Mouse (Mus musculus) adrenal gland, adult 2 months (tissue): ENCODE results near the gene Ctdsp2. TPM values are rescaled to one million over a fixed set of nuclear protein-coding genes. Genes with fewer than 3 reads are reported as not detected.

Source experiments
- DNase-seq: peaks from one replicate; pipeline ENCODE4 v3.0.0; 2021
- polyA plus RNA-seq: library from polyadenylated mRNA; depleted of rRNA; stranded (reverse); fragments of >200 nt; gene quantifications from 2 replicates; pipeline ENCODE4 v1.2.3, GENCODE M21; 2012
- total RNA-seq, 2 experiments: library from RNA; stranded (reverse); gene quantifications; 2 replicates each; pipeline ENCODE4 v1.2.3; 2021

Ctdsp2 gene
- total and polyA plus RNA-seq, 3 experiments: 75.0 to 119 (median 100) TPM

- DNase-seq: peak; percentile 88
These were observed 12.0 kb downstream of the Ctdsp2 start for GRCm38 (mm10) chr10:126990313-126991056.

DNA sequence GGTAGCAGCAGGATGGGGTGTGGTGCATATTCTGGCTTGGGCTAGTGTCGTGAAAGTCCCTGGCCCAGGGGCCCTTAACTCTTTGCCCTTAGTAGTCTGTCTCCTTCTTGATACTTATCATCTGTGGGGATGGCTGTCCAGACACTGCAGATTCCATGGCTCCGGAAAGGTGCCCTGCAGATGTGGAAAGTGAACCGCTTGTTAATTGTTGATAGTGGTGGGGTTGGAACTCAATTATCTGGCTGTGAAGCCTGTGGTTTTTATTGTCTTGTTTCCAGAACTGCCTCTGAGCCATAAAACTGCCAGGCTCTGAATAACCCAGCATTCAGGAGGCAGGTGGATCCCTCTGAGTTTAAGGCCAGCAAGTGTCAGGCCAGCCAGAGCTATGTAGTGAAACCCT, 13.2 kb downstream of the Ctdsp2 start:
- DNase-seq: no peak

DNA sequence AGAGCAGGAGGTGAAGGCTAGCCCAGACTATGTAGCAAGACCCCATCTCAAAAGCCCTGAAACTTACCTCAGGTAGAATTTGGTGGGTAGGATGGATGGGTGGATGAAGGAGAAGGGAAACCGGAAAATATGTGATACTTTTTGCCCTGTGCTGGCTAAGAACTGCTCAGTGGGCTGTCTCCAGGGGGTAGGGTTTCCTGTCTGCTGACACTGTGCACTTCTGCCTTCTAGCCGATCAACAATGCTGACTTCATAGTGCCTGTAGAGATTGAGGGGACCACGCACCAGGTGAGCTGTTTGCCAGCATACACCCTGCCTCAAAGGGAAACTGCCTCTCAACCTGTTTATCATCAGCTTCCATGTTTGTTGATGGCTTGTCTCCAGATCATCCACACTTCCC, 15.1 kb downstream of the Ctdsp2 start:
- no peak for DNase-seq

GRCm38 (mm10) chr10:126997340-126998113, 19.0 kb downstream of the Ctdsp2 start:
- DNase-seq: no peak

DNA sequence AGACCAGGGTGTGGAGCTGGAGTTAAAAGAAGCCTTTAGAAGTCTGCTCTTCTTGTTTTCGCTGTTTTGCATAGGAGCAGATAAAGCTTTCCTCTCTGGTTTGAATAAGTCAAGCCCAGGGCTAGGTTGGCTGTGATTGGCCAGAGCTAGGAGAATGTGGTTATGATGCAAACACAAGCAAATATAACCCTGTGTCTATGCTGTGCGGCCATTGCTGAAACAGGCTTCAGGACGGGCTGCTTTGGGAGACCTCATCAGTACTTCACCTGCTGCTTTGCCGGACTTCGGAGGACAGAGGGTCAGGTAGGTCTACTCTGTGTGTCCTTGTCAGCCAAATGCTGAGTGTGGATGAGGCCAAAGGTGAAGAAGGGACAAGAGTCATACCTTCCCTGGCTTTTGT, 22.0 kb downstream of the Ctdsp2 start, which contains the start of gene Avil:
TSS of gene Avil (plus strand) at position 181 of the 400 bp plus-strand sequence.
- no peak for DNase-seq

GRCm38 (mm10) chr10:127001297-127001696, 22.8 kb downstream of the Ctdsp2 start:
- DNase-seq: no peak

- no peak for DNase-seq
These were observed 23.5 kb downstream of the Ctdsp2 start for GRCm38 (mm10) chr10:127002056-127002455.

DNA sequence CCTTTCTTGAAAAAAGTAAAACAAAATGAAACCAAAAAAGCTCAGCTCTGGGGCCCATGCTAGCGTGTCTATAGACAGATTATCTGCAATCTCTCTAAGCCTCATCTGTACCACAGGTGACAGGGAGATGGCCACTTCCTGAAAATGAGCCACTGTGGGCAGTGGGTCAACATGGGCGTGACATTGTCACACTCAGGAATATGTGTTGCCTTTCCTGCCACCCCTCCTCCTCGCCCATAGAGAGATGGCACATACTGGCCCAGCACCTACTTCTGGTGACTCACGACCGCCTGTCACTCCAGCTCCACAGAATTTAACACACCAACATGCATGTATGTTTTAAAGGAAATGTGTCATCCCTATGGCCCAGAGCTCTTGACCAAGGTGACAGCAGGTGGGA, 24.2 kb downstream of the Ctdsp2 start:
- no peak for DNase-seq

DNA sequence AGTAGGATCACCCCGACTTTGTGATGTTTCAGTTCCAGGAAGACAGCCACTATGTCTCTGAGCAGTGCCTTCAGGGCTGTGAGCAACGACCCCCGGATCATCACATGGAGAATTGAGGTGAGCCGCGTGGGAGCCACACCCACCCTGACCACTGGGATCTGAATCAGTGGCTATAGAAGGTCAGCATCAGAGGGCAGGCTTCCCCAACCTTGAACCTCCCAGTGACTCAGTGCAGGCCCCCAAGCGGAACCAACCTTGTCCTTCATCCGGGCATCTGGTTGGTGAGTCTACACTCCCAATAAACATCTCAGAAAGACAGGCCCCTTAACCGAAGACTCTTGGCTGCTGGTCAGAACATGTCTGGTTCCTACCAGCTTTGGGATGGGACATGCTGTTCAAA, 24.8 kb downstream of the Ctdsp2 start:
- DNase-seq: peak; percentile 90

- DNase-seq: no peak
These were observed 25.3 kb downstream of the Ctdsp2 start for GRCm38 (mm10) chr10:127003806-127004205.

DNA sequence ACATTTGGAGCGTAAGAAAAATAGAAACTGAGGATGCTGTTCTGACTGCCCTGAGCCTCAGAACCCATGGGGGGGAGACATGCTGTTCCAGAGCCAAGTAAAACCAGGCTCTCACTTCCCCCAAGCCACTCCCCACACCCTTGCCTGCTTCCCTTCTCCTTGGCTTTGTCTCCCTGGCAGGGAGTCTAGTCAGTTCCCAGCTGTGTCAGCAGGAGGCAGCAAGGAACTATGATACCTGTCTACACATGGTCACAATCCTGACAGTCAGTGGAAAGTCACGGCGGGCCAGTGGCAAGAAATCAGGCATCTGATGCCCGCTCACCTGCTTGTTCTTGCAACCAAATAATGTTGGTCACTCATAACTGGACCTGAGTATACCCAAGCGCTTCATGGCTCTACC, 38.0 kb downstream of the Ctdsp2 start:
- no peak for DNase-seq

- DNase-seq: no peak
These were observed 38.6 kb downstream of the Ctdsp2 start for GRCm38 (mm10) chr10:127017071-127017470.

DNA sequence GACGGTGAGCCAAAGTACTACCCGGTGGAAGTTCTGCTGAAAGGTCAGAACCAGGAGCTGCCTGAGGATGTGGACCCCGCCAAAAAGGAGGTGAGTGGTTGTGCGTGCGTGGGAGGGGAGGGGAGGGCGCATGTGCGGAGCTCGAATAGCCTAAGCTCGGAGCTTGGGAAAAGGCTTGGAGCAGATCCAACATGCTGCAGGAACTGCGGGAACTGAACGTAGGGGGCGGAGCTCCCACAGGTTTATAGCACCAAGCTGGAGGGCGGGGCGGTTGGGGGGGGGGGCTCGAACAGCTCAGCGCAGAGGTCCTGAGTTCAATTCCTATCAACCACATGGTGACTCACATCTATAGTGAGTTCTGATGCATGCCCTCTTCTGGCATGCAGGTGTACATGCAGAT, 39.9 kb downstream of the Ctdsp2 start:
- DNase-seq: no peak

DNA sequence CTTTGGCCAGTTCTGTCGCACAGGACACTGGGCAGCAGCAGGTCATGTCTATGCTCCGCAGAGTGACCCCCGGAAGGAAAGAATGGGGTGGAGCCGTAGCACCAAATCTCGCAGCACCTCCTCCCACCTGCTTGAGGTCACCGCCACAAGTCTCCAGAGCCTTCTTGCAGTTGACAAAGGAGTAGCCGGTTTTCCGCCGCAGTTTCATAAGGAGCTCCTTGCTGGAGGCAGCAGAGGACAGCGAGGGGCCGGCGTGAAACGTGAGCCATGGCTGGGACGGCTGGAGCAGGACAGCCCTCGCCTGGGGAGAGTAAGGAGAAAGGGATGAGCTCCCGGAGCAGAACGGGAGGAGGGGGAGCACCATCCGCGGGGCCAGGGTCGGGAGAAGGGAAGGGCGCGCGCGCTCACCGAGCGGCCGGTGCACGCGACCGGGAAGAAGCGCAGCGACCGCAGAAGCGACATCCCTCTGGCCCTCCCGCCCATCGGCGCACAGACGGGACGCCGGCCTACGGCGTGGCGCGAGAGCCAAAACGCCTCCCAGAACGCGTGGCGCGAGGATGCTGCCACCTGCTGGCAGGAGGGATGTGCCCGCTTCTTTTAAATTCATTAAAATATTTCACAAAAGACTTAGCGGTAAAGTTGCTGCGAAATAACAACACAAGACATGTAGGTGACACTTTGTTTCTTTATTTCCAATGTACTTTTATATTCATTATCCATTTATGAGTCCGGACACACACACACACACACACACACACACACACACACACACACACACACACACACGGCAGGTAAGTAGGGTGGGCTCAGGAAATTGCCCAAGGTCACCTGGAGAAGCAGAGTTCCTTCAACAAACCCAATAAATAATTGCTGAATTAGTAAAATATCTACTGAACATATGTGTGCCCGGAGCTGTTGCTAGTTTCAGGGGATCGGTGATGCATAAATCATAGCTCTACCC, 52.1 kb downstream of the Ctdsp2 start, which contains the start of gene Tsfm:
TSS of gene Tsfm (minus strand) at position 505 of the 961 bp plus-strand sequence.
- DNase-seq: peak; percentile 94

- DNase-seq: no peak
These were observed 54.8 kb downstream of the Ctdsp2 start for GRCm38 (mm10) chr10:127033301-127033741.

GRCm38 (mm10) chr10:127036273-127036672, 57.8 kb downstream of the Ctdsp2 start:
- no peak for DNase-seq

GRCm38 (mm10) chr10:127037641-127038040, 59.1 kb downstream of the Ctdsp2 start:
- no peak for DNase-seq

DNA sequence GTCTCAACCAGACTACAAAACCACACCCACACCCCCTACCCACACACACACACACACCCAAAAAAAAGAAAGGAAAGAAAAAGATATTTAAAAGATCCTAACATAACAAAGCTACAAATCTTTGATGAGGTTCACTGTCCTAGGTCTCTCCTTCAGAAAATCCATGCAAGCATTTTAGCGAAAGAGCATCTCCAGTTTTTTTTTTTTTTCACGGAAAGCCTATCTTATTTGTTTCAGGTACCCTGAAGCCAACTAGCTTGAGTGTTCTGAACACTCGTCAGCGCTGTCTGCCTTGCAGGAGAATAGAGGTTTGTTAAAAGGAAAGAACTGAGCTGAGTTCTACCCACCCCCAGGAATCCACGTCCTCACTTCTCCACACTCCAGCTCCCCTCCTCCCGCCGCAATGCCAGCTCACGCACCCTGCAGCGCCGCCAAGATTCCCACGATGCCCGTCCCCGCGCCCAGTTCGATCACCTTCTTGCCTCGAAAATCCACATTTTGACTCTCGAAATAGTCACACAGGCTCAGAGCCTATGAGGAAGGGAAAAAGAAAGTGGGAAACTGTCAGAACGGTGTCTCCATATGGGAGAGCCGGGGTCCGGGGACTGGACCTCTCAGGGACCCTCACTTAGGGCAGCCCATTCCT, 62.2 kb downstream of the Ctdsp2 start:
- DNase-seq: no peak

GRCm38 (mm10) chr10:127041274-127041766, 62.8 kb downstream of the Ctdsp2 start, which contains the start of the genes Mettl1 and Eef1akmt3:
TSS of gene Mettl1 (plus strand) at chr10:127041414.
TSS of gene Eef1akmt3 (minus strand) at chr10:127041513.
- DNase-seq: peak; percentile 63

DNA sequence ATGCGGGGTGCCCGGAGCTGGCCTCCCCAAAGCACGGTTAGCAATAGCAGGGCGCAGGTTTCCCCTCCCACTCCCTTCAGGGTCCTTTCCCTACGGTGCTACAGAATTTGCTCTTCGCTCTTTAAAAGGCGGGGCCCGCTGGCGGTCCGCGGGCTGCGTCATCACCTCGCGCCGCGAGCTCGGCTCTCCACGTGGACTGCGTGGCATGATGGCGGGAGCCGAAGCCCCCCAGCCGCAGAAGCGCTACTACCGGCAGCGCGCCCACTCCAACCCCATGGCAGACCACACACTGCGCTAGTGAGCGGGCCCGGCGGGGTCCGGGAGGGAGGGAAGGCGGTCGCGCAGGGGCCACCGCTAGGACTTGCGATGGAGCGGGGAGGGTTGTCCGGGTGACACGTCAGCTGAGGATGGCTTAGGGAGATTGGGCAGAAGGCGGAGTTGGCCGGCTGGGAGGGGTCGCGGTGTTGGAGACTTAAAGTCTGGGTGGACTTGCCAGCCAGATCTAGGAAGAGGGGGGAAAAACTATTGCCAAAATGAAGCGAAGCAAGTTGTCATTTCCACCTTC, 63.3 kb downstream of the Ctdsp2 start:
- DNase-seq: peak; percentile 92
